Mouse (Mus musculus) midbrain, embryonic 11.5 days (tissue): ENCODE measurements around the gene Haus3. TPM values are rescaled to one million over a fixed set of nuclear protein-coding genes. Genes with fewer than 3 reads are reported as not detected.

Experiments used
- ATAC-seq: fragments of 200-750 bp; cut with Nextera tagmentation; 2 replicates; pipeline ENCODE4 v1.8.0; 2017; ENCODE audit warnings: moderate TSS enrichment, moderate library complexity; ENCODE audit not compliant: low FRiP score
- DNase-seq: peaks from one replicate; pipeline ENCODE4 v3.0.0; 2015; ENCODE audit warnings: low spot score; ENCODE audit errors: missing footprints
- H3K27ac ChIP-seq: fragments of 300-500 bp; sonication (generic); 2 replicates; pipeline ENCODE4 v1.5.1; 2014; ENCODE audit warnings: low read depth, low read length
- H3K27me3 ChIP-seq: fragments of 300-500 bp; sonication (generic); 2 replicates; pipeline ENCODE4 v1.6.1; 2014; ENCODE audit warnings: mild to moderate bottlenecking, low read length, moderate library complexity, mixed read lengths; ENCODE audit not compliant: control insufficient read depth, insufficient read depth
- H3K36me3 ChIP-seq: fragments of 300-500 bp; sonication (generic); 2 replicates; pipeline ENCODE4 v1.6.1; 2014; ENCODE audit warnings: mild to moderate bottlenecking, low read length, moderate library complexity, mixed read lengths; ENCODE audit not compliant: control insufficient read depth, insufficient read depth
- H3K4me1 ChIP-seq: fragments of 300-500 bp; sonication (generic); 2 replicates; pipeline ENCODE4 v1.6.1; 2014; ENCODE audit warnings: low read length; ENCODE audit not compliant: control insufficient read depth, insufficient read depth
- H3K4me2 ChIP-seq: fragments of 300-500 bp; sonication (generic); 2 replicates; pipeline ENCODE4 v1.6.1; 2014; ENCODE audit warnings: mild to moderate bottlenecking, moderate library complexity
- H3K4me3 ChIP-seq: fragments of 300-500 bp; sonication (generic); 2 replicates; pipeline ENCODE4 v1.5.1; 2014; ENCODE audit warnings: low read depth, low read length
- H3K9ac ChIP-seq: fragments of 300-500 bp; sonication (generic); 2 replicates; pipeline ENCODE4 v1.6.1; 2014; ENCODE audit warnings: low read length
- H3K9me3 ChIP-seq: fragments of 300-500 bp; sonication (generic); 2 replicates; pipeline ENCODE4 v1.6.1; 2016; ENCODE audit warnings: low read length; ENCODE audit not compliant: control insufficient read depth
- WGBS: fragments of 180-500 bp; shearing (Covaris S2); extraction: QIAGEN DNeasy Blood & Tissue Kit; methylation state at CpG from one replicate; pipeline ENCODE4 v1.1.7; 2014; 5-methylcytosine and 5-hydroxymethylcytosine counted together
- polyA plus RNA-seq: library from polyadenylated mRNA; unstranded; fragments of >200 nt; fragmentation: Nextera tagmentation; extraction: Ambion mirVana; gene quantifications from 2 replicates; pipeline ENCODE4 v1.2.1, GENCODE M21; 2014

The Haus3 gene
- polyA plus RNA-seq, 1 experiment from 2014 or later = 47.7 TPM

DNA sequence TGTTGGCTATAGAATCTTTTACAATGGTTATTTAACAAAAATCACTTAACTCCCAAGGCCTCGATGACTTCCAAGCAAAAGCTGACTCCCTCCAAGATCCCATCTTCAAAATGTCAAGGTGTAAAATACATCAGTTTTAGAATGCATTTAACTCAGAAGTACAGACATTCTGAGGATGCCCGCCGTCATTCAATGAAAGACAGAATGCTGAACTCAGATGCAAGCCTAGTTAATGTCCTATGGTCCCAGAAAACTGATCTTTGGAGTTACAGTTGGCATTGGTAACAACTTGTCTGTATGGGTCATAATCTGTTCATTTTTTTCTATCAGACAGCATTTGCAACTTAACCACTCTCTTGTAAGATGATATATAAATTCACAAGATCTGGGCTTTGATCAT lies 627 bp upstream of the Haus3 start:
- DNase-seq = no peak
- Histone ChIP-seq H3K9ac (peak overlapping the region; percentile 46; the same call in 1 of the 2 replicates), H3K36me3 (no peaks in the 10 kb centered on the region), H3K4me1 (peaks cover 7% of the 10 kb centered on the region; the same call in 1 of the 2 replicates), H3K4me2 (peak overlapping the region; percentile 33), H3K27ac (peak overlapping the region; percentile 75), H3K9me3 (no peaks in the 10 kb centered on the region), H3K4me3 (no peak overlapping the region; the same call in 1 of the 2 replicates), H3K27me3 (no peaks in the 10 kb centered on the region)
- 86% methylated on average over 3 of the region's 3 CpGs for WGBS
- ATAC-seq = no peak

DNA sequence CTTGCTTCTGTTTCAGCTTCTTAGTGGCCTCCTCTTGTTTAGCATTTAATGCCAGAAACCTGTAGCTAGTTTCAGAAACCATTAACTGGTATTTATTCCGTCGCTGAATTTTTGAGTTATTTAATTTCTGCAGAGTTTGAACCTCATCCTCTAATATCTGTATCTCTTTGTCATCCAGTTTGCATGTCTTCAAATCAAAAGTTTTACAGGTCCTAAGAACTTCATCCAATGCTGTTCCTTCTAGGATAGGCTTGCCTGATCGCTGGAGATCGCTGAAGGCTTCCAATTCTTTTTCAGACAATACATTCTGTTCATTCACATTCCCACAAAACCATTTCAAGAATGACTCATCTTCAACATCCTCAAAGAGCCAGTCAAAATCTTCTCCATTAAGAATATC lies 1.5 kb downstream of the Haus3 start:
- no peak for ATAC-seq
- Histone ChIP-seq H3K4me2 (peak overlapping the region; percentile 30), H3K4me3 (no peak overlapping the region), H3K4me1 (peaks cover 7% of the 10 kb centered on the region; the same call in 1 of the 2 replicates), H3K9me3 (no peaks in the 10 kb centered on the region), H3K27me3 (no peaks in the 10 kb centered on the region), H3K36me3 (peaks cover 3% of the 10 kb centered on the region; the same call in 1 of the 2 replicates), H3K27ac (no peak overlapping the region), H3K9ac (no peak overlapping the region)
- 84% methylated on average over 4 of the region's 4 CpGs for WGBS
- DNase-seq = no peak

- Histone ChIP-seq H3K4me1 (peaks cover 7% of the 10 kb centered on the region; the same call in 1 of the 2 replicates), H3K36me3 (peaks cover 9% of the 10 kb centered on the region; the same call in 1 of the 2 replicates), H3K27me3 (no peaks in the 10 kb centered on the region), H3K9me3 (no peaks in the 10 kb centered on the region), H3K27ac (no peak overlapping the region), H3K4me2 (no peak overlapping the region), H3K4me3 (no peak overlapping the region), H3K9ac (no peak overlapping the region)
- ATAC-seq (no peak), DNase-seq (no peak)
- 92% methylated on average over 4 of the region's 4 CpGs for WGBS
Measured at GRCm38 (mm10) chr5:34165793-34166192, 3.5 kb downstream of the Haus3 start.

DNA sequence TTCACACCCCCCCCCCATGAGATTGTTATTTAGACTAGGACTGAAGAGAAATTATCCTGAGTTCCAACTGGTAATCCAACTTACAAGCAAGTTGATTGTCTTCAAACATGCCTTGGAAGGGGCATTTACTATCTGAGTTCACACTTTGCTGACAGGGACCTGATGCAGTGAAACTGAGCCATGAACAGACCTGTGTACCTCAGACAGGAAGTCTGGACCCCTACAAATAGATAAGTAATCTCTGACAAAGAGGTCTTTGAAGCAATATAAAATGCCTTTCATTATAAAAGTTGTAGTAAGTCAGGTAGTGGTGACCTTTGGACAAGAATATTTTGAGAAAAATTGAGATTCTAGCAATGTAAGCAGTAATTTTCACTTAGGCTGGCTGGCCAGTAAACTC lies 20.9 kb downstream of the Haus3 start:
- ATAC-seq (no peak), DNase-seq (no peak)

DNA sequence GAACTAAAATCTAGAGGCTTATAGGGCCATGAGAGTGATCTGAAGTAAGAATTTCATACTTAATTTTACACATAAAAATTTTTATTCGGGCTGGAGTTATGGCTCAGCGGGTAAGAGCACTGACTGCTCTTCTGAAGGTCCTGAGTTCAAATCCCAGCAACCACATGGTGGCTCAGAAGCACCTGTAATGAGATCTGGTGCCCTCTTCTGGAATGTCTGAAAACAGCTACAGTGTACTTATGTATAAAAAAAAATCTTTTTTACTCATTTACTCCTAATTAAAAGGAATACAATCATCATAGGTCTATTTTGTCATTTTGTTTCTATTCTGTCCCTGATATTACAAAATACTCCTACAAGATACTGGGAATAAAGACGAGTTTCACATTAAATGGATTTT lies 21.8 kb downstream of the Haus3 start:
- ATAC-seq = no peak
- WGBS = 86% methylated on average over 3 of the region's 3 CpGs

More for the DNA sequence above, 20.9 kb downstream of the Haus3 start:
- H3K27ac ChIP-seq = no peak overlapping the region
- no peaks in the 10 kb centered on the region for H3K4me1 ChIP-seq
- H3K4me3 ChIP-seq = no peak overlapping the region
- H3K36me3 ChIP-seq = no peaks in the 10 kb centered on the region
- H3K27me3 ChIP-seq = no peaks in the 10 kb centered on the region
- no peaks in the 10 kb centered on the region for H3K9me3 ChIP-seq
- H3K9ac ChIP-seq = no peak overlapping the region
- H3K4me2 ChIP-seq = no peak overlapping the region

GRCm38 (mm10) chr5:34139751-34140150 lies 29.6 kb downstream of the Haus3 start:
- H3K4me3 ChIP-seq = no peak overlapping the region
- H3K27ac ChIP-seq = no peak overlapping the region
- no peak overlapping the region for H3K4me2 ChIP-seq
- no peak for ATAC-seq
- no peak for DNase-seq
- no peak overlapping the region for H3K9ac ChIP-seq
- H3K36me3 ChIP-seq = no peaks in the 10 kb centered on the region
- WGBS = 3% methylated on average over 1 of the region's 1 CpGs
- H3K4me1 ChIP-seq = no peaks in the 10 kb centered on the region
- no peaks in the 10 kb centered on the region for H3K27me3 ChIP-seq
- H3K9me3 ChIP-seq = no peaks in the 10 kb centered on the region

More for the DNA sequence above, 21.8 kb downstream of the Haus3 start:
- Histone ChIP-seq H3K27me3 (no peaks in the 10 kb centered on the region), H3K4me3 (no peak overlapping the region), H3K9ac (no peak overlapping the region), H3K36me3 (no peaks in the 10 kb centered on the region), H3K4me2 (no peak overlapping the region), H3K27ac (no peak overlapping the region), H3K9me3 (no peaks in the 10 kb centered on the region), H3K4me1 (no peaks in the 10 kb centered on the region)
- no peak for DNase-seq

DNA sequence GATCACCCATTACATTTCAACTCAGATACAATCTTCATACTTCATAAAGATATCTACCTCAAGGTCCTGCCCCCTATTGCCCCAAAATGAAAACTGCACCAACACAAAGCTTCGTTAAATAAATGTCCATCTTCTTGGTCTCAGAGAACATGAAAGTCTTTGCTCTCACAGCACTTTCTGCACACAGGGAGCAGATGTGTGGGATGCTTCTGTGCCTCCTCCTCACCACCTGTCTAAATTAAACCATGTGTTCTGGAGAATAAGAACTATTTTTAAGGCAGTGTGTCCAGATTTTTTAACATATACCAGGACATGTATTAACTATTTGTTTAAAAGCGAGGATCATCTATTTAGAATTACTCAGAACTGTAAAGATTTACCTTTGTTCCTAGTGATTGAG lies 36.6 kb downstream of the Haus3 start:
- Histone ChIP-seq H3K4me3 (no peak overlapping the region), H3K27ac (no peak overlapping the region), H3K36me3 (no peaks in the 10 kb centered on the region), H3K9me3 (no peaks in the 10 kb centered on the region), H3K4me2 (no peak overlapping the region), H3K9ac (no peak overlapping the region), H3K4me1 (no peaks in the 10 kb centered on the region), H3K27me3 (no peaks in the 10 kb centered on the region)
- ATAC-seq = no peak
- no peak for DNase-seq
- 88% methylated on average over 2 of the region's 2 CpGs for WGBS

- no peak for DNase-seq
- 60% methylated on average over 1 of the region's 1 CpGs for WGBS
- no peaks in the 10 kb centered on the region for H3K9me3 ChIP-seq
Measured at GRCm38 (mm10) chr5:34124131-34124530, 45.2 kb downstream of the Haus3 start.

DNA sequence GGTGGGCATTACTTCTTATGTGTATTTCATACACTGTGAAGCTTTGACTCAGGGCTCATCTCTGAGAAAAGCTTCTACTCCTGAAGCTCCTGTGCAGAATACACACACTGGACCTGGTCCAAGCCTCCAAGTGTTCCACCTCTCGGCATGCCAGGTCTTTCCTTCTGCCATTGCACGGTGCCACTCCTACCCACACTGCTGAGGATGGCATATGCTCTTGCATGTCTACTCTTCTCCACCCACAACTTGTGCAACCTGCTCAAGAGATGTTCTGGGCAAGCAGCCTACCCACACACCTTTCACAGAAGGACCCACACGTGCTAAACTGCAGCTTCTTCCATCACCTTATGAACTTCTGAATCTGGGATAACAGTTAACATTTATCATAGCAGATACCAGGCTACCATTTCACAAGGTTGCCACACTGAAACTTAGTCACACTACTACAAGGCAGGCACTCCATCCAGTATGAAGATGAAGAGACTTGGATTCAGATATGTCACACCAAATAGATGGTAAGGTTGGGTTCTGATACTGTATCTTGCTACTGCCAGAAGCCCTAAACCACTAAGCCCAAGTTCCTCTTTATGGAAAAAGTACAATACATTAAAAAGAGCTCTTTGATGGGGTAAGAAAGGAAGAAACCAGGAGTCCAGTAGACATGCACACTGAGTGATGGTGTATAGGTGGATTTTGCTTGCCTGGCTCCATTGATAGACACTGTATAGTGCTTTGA lies 50.0 kb downstream of the Haus3 start:
- DNase-seq (no peak), ATAC-seq (no peak)
- H3K27me3 ChIP-seq = no peaks in the 10 kb centered on the region
- no peak overlapping the region for H3K9ac ChIP-seq
- 77% methylated on average over 3 of the region's 3 CpGs for WGBS
- no peaks in the 10 kb centered on the region for H3K9me3 ChIP-seq
- no peak overlapping the region for H3K27ac ChIP-seq
- no peaks in the 10 kb centered on the region for H3K36me3 ChIP-seq
- H3K4me2 ChIP-seq = no peak overlapping the region
- no peaks in the 10 kb centered on the region for H3K4me1 ChIP-seq
- no peak overlapping the region for H3K4me3 ChIP-seq

More at GRCm38 (mm10) chr5:34124131-34124530, 45.2 kb downstream of the Haus3 start:
- H3K4me1 ChIP-seq = no peaks in the 10 kb centered on the region
- no peak overlapping the region for H3K9ac ChIP-seq
- H3K4me2 ChIP-seq = no peak overlapping the region
- no peaks in the 10 kb centered on the region for H3K27me3 ChIP-seq
- no peak overlapping the region for H3K4me3 ChIP-seq
- H3K27ac ChIP-seq = no peak overlapping the region
- no peaks in the 10 kb centered on the region for H3K36me3 ChIP-seq
- no peak for ATAC-seq
